Mouse (Mus musculus): ENCODE measurements around the gene Spata18. TPM values are rescaled to one million over a fixed set of nuclear protein-coding genes. Genes with fewer than 3 reads are reported as not detected.

The Spata18 gene
- total RNA-seq (2021): not detected in 2 replicates
- long read RNA-seq: 0 reads

DNA sequence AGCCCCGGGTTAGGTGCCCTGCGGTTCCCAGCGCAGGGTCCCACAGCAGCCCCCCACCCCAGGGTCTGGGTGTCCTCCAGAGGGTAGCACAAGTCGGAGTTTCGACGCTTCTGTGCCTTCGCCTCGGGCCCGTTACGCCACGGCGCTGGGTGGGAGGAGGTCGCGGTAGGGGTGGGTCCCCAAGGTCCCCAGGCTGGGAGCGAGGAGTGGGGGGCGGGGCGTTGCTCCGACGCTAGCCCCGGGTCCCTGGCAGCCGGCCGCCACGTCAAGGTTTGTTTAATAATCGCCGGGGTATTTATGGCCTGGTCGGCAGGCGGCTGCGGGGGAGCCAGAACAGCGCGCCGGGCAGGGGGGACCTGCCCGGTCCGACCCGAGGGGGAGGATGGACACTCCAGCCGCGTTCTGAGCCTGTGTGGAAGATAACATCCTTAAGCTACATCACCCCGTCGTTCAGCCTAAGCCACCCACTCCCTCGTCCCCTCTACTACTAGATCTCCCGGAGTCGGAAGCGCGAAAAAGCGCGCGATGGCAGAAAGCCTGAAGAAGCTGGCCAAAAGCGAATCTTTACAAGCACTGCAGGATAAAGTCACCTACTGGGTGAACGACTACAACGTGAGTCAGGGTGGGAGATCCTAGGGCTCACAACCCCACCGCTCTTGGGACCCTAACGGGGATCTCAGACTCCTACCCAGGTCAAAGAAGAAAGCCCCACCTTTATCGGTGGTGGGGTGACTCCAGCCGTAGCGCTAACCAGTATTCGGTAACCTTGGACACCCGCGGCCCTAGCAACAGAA, at the start of gene Spata18:
Gene Spata18 (plus strand): TSS at position 319 of the 794 bp plus-strand sequence.
- DNase-seq: peak; percentile 30

DNA sequence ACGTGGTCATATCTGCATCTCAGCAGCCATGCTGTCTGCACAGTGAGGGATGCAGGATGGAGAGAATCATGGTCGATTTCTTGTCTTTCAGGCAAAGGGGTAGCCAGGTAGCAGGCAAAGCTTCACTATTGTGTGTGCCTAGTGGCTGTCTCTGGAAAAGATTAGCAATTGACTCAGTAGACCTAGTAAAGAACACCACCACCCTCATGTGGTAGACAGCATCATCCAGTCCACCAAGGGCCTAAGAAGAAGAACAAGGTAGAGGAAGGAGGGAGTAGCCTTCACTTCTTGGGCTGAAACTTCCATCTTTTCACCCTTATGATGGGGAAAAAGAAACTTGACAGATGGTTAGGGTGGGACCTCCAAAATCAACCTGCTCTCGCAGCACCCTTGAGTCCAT, 48.3 kb upstream of the Spata18 start:
- no peak for DNase-seq

- no peak for DNase-seq
Observed at GRCm38 (mm10) chr5:73604542-73604941, 46.6 kb upstream of the Spata18 start.

- DNase-seq: no peak
Observed at GRCm38 (mm10) chr5:73604964-73605363, 46.2 kb upstream of the Spata18 start.

GRCm38 (mm10) chr5:73611071-73611470, 40.1 kb upstream of the Spata18 start:
- DNase-seq: no peak

DNA sequence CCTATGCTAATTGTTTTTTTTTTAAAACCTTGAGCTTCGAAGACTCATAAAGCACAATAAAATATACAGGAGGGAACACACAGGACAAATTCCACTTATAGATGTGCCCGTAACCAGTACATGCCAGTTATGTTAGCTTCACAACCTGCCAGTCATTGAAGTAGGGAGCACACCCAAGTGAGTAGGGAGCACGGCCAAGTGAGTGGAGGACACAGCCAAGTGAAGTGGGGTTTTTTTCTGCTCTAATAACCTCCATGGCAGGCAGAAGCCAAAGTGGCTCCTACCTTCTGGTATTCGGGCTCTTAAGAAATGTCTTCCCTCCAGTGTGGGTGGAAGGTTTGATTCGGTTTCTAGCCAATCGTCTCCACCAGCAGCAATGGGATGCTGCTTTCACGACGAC, 37.9 kb upstream of the Spata18 start:
- no peak for DNase-seq

GRCm38 (mm10) chr5:73615211-73615610, 36.0 kb upstream of the Spata18 start:
- no peak for DNase-seq

DNA sequence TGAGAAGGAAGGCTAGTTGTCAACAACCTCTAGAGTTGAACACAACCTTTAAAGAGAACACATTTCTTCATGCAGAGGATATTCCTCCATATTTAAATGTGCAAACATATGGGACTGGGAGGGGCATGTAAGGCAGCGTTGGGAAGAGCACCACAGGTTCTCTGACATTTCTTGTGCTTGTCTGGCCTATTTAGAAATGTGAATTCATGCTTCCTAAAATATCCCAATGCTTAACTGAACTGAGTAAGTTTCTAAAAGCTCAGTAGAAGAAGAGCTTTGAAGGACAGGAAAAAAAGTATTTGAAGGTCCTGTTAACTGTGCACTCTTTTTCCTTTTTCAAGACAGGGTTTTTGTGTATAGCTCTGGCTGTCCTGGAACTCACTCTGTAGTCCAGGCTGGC, 32.2 kb upstream of the Spata18 start:
- no peak for DNase-seq

GRCm38 (mm10) chr5:73625505-73625904, 25.7 kb upstream of the Spata18 start:
- no peak for DNase-seq

GRCm38 (mm10) chr5:73626842-73627241, 24.3 kb upstream of the Spata18 start:
- DNase-seq: no peak

GRCm38 (mm10) chr5:73627559-73627958, 23.6 kb upstream of the Spata18 start:
- no peak for DNase-seq

GRCm38 (mm10) chr5:73627991-73628390, 23.2 kb upstream of the Spata18 start:
- DNase-seq: no peak

DNA sequence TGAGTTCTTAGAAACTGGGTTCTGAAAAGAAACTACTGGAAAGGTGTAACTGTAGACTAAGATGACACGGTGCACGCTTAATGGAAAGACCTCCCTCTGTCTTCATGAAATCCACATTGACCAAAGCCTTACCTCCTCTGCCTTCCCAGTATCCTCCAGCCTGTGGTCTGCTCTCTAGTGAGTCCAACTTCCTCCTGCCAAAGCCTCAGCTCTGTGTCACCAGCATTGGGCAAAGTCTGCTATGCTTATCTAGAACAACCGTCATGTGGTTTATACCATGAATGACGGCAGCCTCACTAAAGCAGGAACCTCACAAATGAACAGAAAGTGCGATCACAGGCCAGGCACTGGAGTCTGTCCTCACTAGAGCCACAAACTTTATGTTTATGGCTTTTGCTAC, 21.0 kb upstream of the Spata18 start:
- no peak for DNase-seq

- DNase-seq: no peak
Observed at GRCm38 (mm10) chr5:73631001-73631558, 20.1 kb upstream of the Spata18 start.

DNA sequence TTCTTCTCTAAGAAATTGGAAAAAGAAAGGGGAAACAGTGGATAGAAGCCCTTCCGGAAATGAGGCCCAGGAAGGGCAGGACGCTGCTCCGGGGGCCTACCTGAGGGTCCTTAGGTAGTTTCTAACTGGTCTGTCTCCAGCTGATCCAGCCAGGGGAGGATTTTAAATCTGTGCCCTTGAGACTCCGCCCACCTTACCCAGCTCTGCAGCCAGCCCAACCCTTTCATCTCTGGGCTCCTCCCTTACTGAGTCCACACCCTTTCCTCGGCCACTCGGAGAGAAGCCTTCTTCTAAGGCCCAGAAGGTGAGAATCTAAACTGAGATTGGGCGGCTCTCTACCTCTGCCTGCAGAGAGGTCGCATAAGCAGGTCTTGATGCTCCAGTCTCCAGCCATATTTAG, 18.9 kb upstream of the Spata18 start, which contains the start of gene Lrrc66:
Gene Lrrc66 (minus strand): TSS at position 236 of the 400 bp plus-strand sequence.
- DNase-seq: no peak

DNA sequence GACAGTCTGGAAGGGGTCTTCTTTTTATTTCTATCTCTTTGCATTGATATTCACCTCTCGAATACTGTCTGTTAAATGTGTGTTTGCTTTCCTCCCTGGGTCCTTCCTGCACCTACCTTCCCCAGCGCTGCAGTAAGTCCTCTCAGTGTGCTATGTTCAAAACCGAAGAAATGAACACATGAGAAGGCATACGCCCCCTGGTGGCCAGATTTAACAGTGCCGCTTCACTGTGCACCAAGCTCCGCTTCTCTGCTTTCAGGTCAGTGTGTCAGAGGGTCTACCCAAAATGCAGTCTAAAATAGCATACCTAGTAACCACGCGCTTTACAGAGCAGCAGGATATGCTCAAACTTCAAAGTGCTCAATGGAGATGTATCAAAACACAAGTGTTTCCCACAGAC, 18.0 kb upstream of the Spata18 start:
- DNase-seq: peak; percentile 80

GRCm38 (mm10) chr5:73637337-73638107, 13.7 kb upstream of the Spata18 start:
- no peak for DNase-seq

DNA sequence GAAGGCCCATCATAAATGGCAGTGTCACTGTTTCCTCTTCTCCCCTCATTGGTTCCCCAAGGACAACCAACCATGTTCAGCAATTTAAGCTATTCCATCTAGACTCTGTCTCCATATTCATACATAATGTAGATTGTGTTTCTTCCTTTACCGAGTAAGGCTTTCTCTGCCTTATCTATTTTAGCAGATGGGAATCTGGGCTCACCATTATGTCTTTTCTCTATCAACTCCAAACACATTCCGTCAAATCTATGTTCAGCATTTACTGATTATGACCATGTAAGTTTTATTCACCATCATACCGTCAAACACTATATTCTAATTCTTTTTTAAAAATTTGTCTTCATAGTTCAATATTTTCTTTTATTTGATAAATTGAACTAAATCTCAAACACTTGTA, 10.1 kb upstream of the Spata18 start:
- DNase-seq: no peak

GRCm38 (mm10) chr5:73642091-73642490, 9.1 kb upstream of the Spata18 start:
- peak; percentile 15 for DNase-seq

DNA sequence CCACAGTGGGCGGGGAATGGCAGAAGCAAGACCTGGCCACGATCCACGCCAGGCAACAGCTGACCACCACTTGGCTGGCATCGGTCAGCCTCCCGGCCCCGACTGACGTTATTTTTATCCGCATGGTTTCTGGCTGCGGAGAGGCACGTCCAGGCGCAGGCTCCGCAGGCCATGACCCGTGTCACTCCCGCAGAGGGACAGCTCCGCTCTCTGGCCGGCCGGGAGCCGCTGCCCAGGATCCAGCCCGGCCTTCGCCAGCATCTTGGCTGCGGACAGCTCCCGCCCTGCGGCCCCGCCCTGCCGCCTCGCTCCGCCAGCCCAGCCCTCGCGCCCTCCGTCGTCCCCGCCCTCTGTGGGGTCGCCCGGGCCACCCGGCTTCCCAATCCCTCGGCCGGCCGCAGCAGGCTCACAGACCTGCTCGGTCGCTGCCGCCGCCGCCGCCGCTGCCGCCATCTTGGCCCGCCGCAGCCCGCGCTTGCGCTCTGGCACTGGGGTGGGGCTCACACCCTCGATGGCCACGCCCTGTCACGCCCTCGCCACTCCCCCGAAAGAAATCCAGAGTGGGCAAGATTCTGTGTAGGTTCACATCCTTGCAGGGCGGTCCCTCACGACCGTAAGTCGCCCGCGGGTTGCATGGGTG, 3.8 kb upstream of the Spata18 start, which contains the start of gene Sgcb:
Gene Sgcb (minus strand): TSS at position 530 of the 640 bp plus-strand sequence.
- DNase-seq: peak; percentile 91

GRCm38 (mm10) chr5:73650365-73650964, 714 bp upstream of the Spata18 start:
- DNase-seq: no peak

- DNase-seq: no peak
Observed at GRCm38 (mm10) chr5:73651855-73652201, 649 bp downstream of the Spata18 start.

Data from adrenal gland, postnatal 25 days (tissue).